Mouse (Mus musculus) cerebellum, adult 18-20 months (tissue): ENCODE measurements at regions not wholly inside any gene's neighbourhood (a gene's known extent, or its start where the extent isn't known, plus 50 kb on each side); places are given as distances from the start of the nearest gene placed in this dataset.
A peak's percentile ranks its signal among the peaks of the same experiment; 100 is the strongest.
"Not testable (repeated sequence)": the region's sequence is repeated elsewhere in the genome, so short reads cannot be mapped to it uniquely, and the experiment has no call there.

ENCODE experiments used
- DNase-seq, 2 experiments: peaks; one replicate each; pipeline ENCODE4 v3.0.0; 2021

GRCm38 (mm10) chr17:52351293-52351692 is 251.2 kb upstream of the Kcnh8 start:
- DNase-seq = no peak

- no peak for DNase-seq
Measured at GRCm38 (mm10) chr17:52350696-52351095, 251.8 kb upstream of the Kcnh8 start.

- no peak for DNase-seq
Measured at GRCm38 (mm10) chr17:52349872-52350271, 252.6 kb upstream of the Kcnh8 start.

GRCm38 (mm10) chr17:52348481-52349083 is 253.9 kb upstream of the Kcnh8 start:
- DNase-seq = no peak

GRCm38 (mm10) chr17:52320586-52320985 is 281.9 kb upstream of the Kcnh8 start:
- DNase-seq = peak; percentile 14 to 28

GRCm38 (mm10) chr17:52316976-52317375 is 285.5 kb upstream of the Kcnh8 start:
- no peak for DNase-seq

GRCm38 (mm10) chr17:52315879-52316278 is 286.6 kb upstream of the Kcnh8 start:
- DNase-seq = no peak

GRCm38 (mm10) chr17:52315456-52315855 is 287.1 kb upstream of the Kcnh8 start:
- not testable (repeated sequence) for DNase-seq

- DNase-seq = no peak
Measured at GRCm38 (mm10) chr17:52312043-52312442, 290.5 kb upstream of the Kcnh8 start.

GRCm38 (mm10) chr17:52308789-52309188 is 293.7 kb upstream of the Kcnh8 start:
- no peak for DNase-seq

- no peak for DNase-seq
Measured at GRCm38 (mm10) chr17:52304133-52304532, 298.4 kb upstream of the Kcnh8 start.

- DNase-seq = no peak
Measured at GRCm38 (mm10) chr17:52303320-52303719, 299.2 kb upstream of the Kcnh8 start.

- no peak for DNase-seq
Measured at GRCm38 (mm10) chr17:52299769-52300168, 302.7 kb upstream of the Kcnh8 start.

GRCm38 (mm10) chr17:52285392-52285791 is 317.1 kb upstream of the Kcnh8 start:
- DNase-seq = no peak

GRCm38 (mm10) chr17:52282264-52282663 is 320.2 kb upstream of the Kcnh8 start:
- DNase-seq = no peak

GRCm38 (mm10) chr17:52278523-52278922 is 324.0 kb upstream of the Kcnh8 start:
- DNase-seq = no peak

- no peak for DNase-seq
Measured at GRCm38 (mm10) chr17:52268792-52269191, 333.7 kb upstream of the Kcnh8 start.

GRCm38 (mm10) chr17:52251284-52251683 is 351.2 kb upstream of the Kcnh8 start:
- DNase-seq = no peak

- DNase-seq = no peak
Measured at GRCm38 (mm10) chr17:52225584-52225983, 376.9 kb upstream of the Kcnh8 start.

GRCm38 (mm10) chr17:52220422-52220821 is 382.1 kb upstream of the Kcnh8 start:
- DNase-seq = no peak

- no peak for DNase-seq
Measured at GRCm38 (mm10) chr17:52217411-52217810, 384.3 kb upstream of the Satb1 start.

- DNase-seq = no peak
Measured at GRCm38 (mm10) chr17:52212944-52213343, 379.9 kb upstream of the Satb1 start.

- no peak for DNase-seq
Measured at GRCm38 (mm10) chr17:52210483-52210882, 377.4 kb upstream of the Satb1 start.

GRCm38 (mm10) chr17:52197731-52198130 is 364.6 kb upstream of the Satb1 start:
- no peak for DNase-seq

GRCm38 (mm10) chr17:52196811-52197210 is 363.7 kb upstream of the Satb1 start:
- peak; percentile 20 to 39 for DNase-seq
